Mouse (Mus musculus) T-cell, adult 2 months (primary cell): ENCODE data around the gene Lrrc74a.

Experiments
- DNase-seq: peaks from one replicate; pipeline ENCODE4 v3.0.0; 2022; ENCODE audit warnings: low spot score

The Lrrc74a gene

DNA sequence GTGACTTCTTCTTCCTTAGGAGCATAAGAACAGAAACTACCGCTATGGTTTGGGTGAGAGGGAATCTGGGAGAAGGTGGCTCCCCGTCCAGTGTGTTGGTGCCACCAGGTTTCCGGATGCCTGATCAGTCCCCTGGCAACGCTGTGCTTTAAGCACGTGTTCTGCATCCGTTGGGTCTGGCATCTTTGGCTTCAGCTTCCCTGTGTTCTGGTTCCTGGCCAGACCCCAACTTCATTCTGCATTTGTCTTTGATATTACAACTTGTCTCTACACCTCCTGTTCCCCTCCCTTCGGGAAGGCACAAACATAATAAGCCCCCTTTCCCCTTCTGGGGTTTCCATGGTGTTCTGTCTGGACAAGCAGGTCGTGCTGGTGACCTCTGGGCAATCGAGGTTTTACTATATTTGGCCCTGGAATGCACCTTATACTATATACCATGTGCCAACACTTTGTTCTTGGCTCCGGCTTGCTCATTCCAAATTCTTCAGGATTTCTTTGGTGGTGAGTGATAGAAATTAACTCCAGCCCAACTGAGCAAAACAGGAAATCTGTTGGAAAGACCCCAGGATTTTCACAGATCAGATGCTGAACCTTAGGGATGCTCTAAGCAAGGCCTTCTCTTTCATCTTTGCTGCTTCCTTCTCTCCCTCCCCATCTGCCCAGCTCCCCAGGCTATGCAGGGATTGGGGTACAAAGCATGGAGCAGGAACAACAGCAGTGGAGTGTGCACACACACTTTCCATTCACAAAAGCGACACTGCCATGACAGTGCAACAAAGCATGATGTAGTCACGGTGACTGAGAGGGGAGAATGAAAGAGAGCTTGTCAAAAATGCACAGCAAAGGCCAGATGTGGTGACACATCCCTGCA, 52.2 kb downstream of the Lrrc74a start:
- DNase-seq = no peak

DNA sequence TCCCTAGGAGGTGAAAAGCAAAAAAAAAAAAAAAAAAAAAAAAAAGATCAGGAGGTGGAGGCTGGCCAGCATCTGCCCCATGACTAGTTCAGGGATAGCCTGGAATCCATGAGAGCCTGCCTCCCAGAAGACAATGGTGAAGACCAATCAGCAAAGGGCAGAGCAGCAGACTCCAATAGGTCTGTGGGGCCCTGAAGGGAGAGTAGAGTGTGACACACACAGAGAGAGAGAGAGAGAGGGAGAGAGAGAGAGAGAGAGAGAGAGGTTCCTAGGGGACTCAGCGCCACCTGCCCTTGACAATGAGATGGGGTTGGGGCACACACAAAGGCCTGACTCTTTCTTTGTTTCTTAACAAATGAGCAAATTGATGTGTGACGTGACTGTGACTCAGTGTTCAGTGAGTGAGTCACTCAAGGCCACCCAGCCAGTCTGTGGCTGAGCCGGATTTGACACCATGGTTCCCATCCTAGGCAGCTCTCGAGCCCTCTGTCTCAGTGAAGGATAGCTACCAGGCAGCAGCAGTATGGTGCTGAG, 52.9 kb downstream of the Lrrc74a start:
- DNase-seq = no peak

DNA sequence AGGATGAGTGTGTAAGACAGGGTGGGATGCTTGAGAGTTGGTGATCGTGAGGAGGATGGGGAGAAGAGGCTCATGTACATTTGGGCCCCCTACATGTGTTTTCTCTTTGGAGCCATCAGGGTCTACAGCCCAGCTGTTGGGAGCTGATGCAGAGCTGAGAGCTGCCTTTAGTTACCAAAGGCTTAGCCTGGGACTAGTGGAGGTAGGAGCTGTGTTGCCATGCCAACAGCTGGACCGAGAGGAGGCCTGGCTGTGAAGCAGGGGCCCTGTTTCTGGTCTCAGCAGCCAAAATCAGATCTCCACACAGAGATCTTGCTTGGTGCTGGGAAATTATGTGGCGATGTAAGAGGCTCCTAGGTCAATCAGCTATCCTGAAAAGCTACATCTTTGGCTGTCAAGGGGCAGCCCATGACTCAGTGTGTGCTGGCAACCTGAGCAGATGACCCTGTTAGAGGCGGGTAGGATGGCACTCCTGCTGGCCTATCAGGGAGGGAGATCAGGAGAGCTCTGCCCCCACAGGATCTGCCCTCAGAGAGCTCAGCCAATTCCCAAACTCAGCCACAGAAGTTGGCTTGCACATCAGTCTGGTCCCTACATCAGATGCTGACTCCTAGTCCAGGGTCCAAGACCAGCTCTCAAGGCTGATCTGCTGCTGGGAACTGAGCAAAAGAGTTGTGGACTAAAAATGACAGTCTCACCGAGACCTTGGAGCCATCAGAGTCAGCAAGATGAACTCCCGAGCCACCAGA, 56.1 kb downstream of the Lrrc74a start:
- DNase-seq = no peak

DNA sequence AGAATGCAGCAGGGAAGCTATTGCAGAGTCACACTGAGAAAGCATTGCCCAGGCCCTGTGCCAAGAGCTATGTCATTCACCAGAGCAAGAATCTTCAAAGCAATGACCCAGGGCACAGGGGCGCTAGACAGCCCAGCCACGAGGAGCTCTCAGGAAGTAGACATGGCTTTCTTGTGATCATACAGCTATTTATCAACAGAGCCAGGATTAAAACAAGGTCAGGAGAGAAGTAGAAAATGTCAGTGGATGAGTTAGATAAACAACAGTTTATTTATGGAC, 56.6 kb downstream of the Lrrc74a start:
- no peak for DNase-seq

DNA sequence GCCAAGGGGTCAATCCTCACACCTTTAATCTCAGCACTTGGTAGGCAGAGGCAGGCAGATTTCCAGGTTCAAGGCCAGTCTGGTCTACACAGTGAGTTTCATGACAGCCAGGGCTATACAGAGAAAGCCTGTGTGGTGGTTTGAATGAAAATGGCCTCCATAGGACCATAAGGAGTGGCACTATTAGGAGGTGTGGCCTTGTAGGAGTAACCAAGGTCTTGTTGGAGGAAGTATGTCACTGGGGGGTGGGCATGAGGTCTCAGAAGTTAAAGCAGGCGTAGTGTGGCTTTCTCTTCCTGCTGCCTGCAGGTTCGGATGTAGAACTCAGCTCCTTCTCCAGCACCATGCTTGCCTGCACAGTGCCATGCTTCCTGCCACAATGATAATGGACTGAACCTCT, 57.8 kb downstream of the Lrrc74a start:
- no peak for DNase-seq

GRCm38 (mm10) chr12:86793830-86794229, 59.7 kb downstream of the Lrrc74a start:
- DNase-seq = no peak

GRCm38 (mm10) chr12:86794331-86794730, 60.2 kb downstream of the Lrrc74a start:
- DNase-seq = no peak

DNA sequence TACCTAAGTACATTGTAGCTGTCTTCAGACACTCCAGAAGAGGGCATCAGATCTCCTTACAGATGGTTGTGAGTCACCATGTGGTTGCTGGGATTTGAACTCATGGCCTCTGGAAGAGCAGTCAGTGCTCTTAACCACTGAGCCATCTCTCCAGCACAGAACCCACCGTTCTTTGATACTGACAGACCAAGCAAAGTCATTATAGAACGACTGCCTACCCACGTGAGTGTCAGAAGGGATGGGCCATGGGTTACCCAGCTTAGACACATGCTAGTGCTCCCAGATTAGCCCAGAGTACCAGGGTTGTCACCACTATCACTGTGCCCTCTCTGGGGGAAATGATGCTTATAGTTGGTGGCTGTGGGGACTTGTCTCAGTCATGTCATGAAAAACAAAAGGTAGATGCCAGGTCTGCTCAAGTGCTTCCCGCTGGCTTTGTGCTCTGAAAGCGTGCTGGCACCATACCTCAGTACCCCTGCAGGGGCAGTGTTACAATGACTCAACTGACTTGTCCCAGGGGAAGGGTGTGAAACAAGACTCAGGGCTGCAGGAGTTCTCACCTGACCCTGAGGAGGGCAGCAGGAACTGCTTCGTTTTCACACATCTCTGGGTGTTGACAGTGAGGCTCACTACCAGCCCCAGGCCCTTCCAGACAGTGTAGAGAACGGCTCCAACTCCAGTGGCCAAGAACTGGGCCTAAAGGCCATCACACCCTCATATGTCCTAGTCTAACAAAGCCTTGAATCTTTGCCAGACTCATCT, 61.1 kb downstream of the Lrrc74a start:
- no peak for DNase-seq

- DNase-seq = peak; percentile 86
Measured at GRCm38 (mm10) chr12:86795838-86796232, 61.7 kb downstream of the Lrrc74a start.

DNA sequence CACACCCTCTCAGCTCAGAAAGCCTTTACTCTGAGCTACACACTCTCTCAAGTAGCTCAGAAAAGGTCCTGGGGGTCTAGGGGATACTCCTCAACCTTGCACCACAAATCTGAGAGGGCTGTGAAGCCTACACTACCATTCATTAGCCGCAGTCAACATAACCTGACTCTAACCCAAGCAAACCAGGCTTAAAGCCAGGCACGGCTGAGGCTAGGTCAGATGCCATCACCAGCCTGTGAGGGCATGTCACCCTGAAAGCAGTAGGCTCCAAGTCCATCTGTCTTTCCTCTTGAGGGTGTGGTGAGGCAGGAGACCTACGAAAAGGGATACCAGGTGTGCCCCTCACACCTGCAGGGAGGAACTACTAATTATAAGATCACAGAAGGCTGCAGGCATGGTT, 62.2 kb downstream of the Lrrc74a start:
- no peak for DNase-seq

DNA sequence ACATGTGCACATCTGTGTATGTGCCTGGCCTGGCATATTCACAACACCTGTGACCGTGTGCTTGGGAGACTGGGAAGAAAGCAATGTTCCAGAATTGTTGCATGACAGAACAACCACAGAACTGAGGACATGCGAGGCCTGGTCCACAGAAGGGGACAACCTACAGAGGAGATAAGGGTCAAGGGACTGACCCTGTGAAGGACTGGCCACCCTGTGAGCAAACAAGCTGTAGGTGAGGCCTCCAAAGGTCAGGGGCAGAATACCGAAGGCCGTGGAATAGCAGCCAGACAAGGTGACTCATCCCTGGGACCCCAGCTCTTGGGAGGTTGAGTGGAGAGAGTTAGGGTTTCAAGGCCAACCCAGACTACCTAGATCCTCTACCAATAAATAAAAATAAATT, 63.6 kb downstream of the Lrrc74a start:
- DNase-seq = no peak

DNA sequence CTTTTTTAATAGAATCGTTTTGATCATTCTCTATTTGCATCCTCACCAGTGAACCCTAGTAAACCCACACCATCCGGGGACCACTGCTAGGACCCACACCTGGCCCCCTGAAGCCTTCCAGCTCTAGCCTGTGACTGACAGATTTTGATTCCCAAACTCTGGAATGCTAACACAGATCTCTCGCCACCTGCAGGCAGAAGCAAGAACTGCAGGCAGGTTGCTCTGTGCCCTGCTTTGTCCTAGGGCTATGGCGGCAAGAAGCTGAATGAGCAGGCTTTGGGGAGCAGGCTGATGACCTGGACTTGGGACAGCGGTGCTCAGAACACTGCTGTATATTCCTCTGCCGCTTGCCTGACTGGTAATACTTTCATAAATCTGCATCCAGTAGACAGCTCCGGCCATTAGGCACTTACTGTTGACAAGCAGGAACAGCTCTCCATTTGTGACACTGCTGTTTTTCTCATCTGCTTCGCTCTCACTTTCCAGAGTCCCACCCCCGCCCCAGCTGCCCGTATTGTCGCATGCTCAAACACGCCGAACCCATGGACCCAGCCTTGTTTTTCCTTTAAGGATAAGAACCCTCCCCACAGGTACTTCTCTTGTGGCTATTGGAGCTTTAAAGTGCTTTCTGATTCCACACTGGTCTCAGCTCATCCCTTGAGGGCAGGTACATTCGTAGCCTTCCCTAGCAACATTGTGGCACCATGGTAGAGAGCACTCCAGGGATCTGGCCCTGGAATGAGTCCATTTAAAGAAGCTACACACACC, 64.8 kb downstream of the Lrrc74a start:
- peak; percentile 69 for DNase-seq

DNA sequence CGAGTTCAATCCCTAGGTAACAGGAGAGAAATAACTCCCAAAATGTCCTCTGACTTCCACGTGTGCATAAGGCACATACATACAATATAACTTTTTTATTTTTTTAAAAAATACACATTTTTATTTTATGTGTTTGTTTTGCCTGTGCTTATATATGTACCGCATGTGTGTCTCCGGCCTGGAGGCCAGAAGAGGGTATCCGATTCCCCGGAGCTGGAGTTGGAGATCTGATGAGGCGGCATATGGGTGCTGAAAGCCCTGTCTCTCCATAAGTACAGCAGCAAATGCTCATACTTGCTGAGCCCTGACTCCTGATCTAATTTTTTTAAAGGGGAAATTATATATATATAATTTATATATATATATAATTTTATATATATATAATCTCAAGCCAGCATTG, 65.6 kb downstream of the Lrrc74a start:
- DNase-seq = no peak

GRCm38 (mm10) chr12:86800336-86800735, 66.2 kb downstream of the Lrrc74a start:
- DNase-seq = no peak

- peak; percentile 39 for DNase-seq
Measured at GRCm38 (mm10) chr12:86800765-86801147, 66.6 kb downstream of the Lrrc74a start.

- DNase-seq = peak; percentile 56
Measured at GRCm38 (mm10) chr12:86801148-86802004, 67.2 kb downstream of the Lrrc74a start.

DNA sequence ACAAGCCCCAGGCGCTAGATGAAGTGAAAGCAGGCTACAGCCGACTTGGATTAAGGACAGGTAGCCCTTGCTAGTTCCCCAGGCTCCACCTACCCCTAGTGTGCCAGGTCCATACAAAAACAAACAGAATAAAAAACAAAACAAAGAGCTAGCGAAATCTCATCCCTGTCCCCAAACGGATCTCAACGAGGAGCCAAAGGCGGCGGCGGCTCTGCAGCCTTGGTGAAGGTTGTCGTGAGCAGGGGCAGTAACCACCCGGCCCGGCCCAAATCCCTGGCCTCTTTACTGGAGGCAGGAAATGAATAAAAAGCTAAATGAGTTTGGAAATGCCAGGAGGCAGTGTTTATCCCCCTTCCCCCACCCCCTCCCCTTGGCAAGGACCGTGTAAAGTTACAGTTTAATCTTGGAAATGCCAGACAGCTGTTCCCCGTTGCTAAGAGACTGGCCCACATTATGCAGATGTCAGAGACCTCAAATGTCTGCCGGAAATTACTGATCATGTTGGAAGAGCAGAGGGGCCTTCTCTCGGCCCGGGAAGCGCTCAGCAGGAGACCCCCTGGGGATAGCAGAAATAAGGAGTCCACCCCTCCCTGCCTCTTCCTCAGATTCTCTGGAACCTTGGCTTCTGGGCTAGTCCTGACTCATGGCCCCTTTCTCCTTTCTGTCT, 68.0 kb downstream of the Lrrc74a start:
- peak; percentile 32 for DNase-seq

DNA sequence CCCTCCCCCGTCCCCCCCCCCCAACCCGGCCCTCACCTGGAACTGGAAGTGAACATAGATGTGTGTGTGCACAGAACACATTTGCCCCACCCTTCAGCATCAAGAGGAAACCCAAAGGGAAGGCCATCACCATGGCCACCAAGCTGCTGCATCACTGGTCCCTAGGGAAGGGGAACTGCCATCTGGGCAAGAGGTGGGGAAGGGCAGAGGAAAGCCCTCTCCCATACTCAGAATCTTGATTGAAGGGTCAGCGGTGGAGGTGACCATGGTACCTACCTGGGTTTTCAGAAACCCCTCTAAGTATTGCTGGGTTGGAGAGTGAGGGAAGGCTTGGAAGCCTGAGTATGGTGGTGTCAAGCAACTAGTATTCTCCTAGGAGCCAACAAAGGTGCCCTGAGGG, 68.7 kb downstream of the Lrrc74a start:
- DNase-seq = no peak

DNA sequence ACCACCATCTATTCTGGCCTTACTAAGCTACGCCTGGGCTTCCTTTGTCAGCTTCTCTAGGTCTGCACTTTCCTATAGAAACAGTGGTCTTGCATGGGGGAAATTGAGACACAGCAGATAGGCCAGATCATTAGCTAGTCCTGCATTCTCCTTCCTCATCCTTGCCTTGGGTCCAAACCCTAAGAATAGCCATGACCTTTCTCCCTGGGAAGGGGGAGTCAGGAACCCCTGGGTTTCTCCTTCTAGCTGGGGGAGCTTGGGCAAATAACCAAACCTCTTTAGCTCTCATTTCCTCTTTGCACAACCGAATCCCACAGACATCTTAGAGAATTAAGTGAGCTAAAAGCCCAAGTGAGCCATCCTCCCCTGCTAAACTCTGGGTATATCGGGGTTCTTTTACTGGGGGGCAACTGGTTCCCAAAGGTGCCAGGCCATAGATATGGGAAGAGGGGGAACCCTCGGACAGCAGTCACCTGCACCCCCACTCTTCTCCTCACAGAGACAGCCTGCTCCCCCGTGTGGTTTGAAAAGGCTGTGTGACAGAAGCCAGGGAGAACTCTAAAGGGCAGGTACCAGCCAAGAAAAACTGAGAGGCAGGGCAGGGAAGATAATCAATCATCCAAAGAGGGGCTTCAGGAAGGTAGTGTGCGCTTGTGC, 69.6 kb downstream of the Lrrc74a start:
- no peak for DNase-seq

- no peak for DNase-seq
Measured at GRCm38 (mm10) chr12:86804308-86804700, 70.1 kb downstream of the Lrrc74a start.
